Mouse (Mus musculus): Measurements from ENCODE around the gene Fbp2. TPM values are rescaled to one million over a fixed set of nuclear protein-coding genes. Genes with fewer than 3 reads are reported as not detected.

Gene Fbp2
- not detected for polyA plus RNA-seq (2017; shearing (Covaris generic))

DNA sequence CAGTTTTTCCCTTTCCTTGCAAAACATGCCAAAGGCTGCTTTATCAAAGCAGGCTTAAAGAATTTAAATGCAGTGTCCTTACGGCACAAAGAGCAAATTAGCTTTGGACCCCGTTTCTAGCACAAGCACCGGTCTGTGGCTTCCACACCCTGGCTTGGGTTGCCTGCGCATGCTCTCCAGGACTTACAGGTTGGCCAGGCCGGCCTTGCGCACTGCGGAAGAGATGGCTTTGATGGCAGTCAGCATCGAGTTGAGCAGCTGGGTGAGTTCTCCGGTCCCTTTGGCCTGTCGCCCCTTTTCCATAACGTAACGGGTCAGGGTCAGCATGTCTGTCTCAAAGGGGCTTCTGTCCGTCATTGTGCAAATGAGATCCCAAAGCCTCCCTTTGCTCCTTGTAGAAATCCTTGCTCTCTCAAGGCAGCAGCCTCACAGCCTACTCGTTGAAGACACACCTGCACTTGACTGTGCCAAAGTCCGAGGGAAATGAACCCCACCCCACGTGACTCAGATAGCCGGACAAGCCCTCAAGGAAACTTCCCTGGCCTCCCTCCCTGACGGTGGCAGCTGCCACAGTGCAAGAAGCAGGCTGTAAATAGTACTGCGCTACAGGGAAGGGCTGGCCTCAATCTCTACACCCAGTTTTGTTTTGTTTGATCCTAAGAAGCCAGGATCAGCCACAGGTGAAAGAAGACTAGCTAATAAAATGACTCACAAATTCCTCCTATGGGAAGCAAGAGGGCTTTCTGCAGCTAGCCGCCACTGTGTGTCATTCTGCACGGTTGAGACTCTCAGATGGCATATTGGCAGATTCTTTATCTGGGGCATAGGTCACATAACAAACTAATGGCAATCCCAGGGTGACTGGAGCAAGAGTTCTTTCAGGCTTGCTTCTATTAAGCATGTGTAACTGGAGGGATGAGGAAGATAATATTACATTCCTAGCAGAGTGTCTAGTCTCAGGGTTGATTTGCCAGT is at the start of gene Fbp2:
Fbp2 (minus strand) TSS at position 482 of the 975 bp plus-strand sequence.

DNA sequence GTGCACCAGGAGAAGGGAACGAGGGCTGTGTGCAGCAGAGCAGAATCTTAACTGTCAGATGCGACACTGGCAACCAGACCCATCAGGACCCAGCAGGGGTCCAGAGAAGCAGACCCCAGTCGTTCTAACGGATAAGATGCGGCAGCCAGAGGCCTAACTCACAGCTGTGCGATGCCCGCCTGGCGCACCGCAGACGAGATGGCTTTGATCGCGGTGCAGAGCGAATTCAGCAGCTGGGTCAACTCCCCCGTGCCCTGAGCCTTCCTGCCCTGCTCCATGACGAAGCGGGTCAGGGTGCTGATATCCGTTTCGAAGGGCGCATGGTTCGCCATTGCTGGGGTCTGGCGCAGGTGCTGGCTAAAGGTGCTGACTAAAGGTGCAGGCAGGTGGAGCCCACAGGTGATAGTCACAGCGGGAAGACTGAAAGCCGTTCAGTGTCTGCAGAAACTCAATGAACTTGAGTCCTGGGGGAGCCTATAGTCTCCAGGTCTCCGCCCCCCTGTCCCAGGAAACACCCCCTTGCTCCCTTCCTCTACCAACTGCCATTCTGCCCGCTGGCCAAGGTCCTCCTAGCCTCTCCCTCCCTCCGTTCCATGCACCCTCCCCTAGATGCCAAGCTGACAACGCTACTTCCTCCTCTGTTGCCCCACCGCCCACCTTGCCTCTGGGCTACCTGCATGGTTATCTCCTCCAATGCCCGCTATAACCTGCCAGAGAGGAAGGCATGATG is 29.7 kb upstream of the Fbp2 start, which contains the start of gene Fbp1:
Fbp1 (minus strand) TSS at position 571 of the 730 bp plus-strand sequence.

Other genes starting within 250 kb of the Fbp2 start
- gene 6720489N17Rik, start 234.2 kb downstream of the Fbp2 start, polyA plus RNA-seq (2017; shearing (Covaris generic)): 3.6 TPM
- 16.4 TPM for gene Platr25, start 97.7 kb downstream of the Fbp2 start, polyA plus RNA-seq (2017; shearing (Covaris generic))
- 7.6 TPM for gene Gm5141, start 72.6 kb downstream of the Fbp2 start, polyA plus RNA-seq (2017; shearing (Covaris generic))
- not detected for gene Fbp1, start 29.9 kb upstream of the Fbp2 start, polyA plus RNA-seq (2017; shearing (Covaris generic))
- gene 2010111I01Rik, start 106.5 kb upstream of the Fbp2 start, polyA plus RNA-seq (2017; shearing (Covaris generic)): 230 TPM

Measured in activated CD4-positive, CD25-positive, alpha-beta regulatory T cell, adult 9 weeks (primary cell).